Mouse (Mus musculus) CH12.LX (cell line): ENCODE data around the gene Fer. TPM values are rescaled to one million over a fixed set of nuclear protein-coding genes. Genes with fewer than 3 reads are reported as not detected.

ENCODE experiments used
- DNase-seq: peaks from one replicate; pipeline ENCODE4 v3.0.0-alpha.2; 2013; ENCODE audit errors: extremely low read depth
- H3K27ac ChIP-seq: 2 replicates; pipeline ENCODE4 v1.5.1; 2012; ENCODE audit warnings: low read depth, mild to moderate bottlenecking, control low read depth, moderate library complexity; ENCODE audit not compliant: insufficient read depth
- H3K27me3 ChIP-seq: replicated peaks from 2 replicates; pipeline ENCODE3; 2012; ENCODE audit warnings: inconsistent platforms
- H3K36me3 ChIP-seq, 2 experiments: replicated peaks in 1 of 2; 2 replicates each; pipeline versions ENCODE3 to v1.6.1; 2012; ENCODE audit warnings: inconsistent platforms in 1 of 2, low read length in 1 of 2, mild to moderate bottlenecking in 1 of 2, mixed read lengths in 1 of 2, moderate library complexity in 1 of 2; ENCODE audit not compliant: control insufficient read depth in 1 of 2, insufficient read depth in 1 of 2
- H3K4me1 ChIP-seq, 2 experiments: 2 replicates each; pipeline ENCODE4 v1.6.1; 2012; ENCODE audit warnings: inconsistent platforms in 1 of 2, moderate library complexity in 1 of 2; ENCODE audit not compliant: insufficient read depth in 2 of 2, control insufficient read depth in 1 of 2
- H3K4me2 ChIP-seq: 2 replicates; pipeline ENCODE4 v1.6.1; 2012; ENCODE audit warnings: low read depth, mild to moderate bottlenecking, control low read depth; ENCODE audit not compliant: poor library complexity, insufficient read depth, severe bottlenecking
- H3K4me3 ChIP-seq, 3 experiments: fragments of 150-350 bp in 1 of 3; sonication (generic) in 1 of 3; replicated peaks in 1 of 3; 2 replicates each; pipeline versions ENCODE3 to v1.5.1; 2011 to 2012; ENCODE audit warnings: low read depth in 2 of 3, low read length in 2 of 3, mild to moderate bottlenecking in 2 of 3, moderate library complexity in 2 of 3, control low read depth in 1 of 3, improper control_type of control experiment in 1 of 3, inconsistent platforms in 1 of 3, mixed read lengths in 1 of 3; ENCODE audit not compliant: poor library complexity in 1 of 3
- H3K79me2 ChIP-seq: replicated peaks from 2 replicates; pipeline ENCODE4 v1.6.1; 2012; ENCODE audit warnings: mild to moderate bottlenecking, moderate library complexity; ENCODE audit not compliant: control insufficient read depth, poor library complexity, insufficient read depth, severe bottlenecking; ENCODE audit errors: extremely low read depth
- H3K9ac ChIP-seq: 2 replicates; pipeline ENCODE4 v1.6.1; 2012; ENCODE audit warnings: low read depth, mild to moderate bottlenecking, control low read depth, moderate library complexity; ENCODE audit not compliant: insufficient read depth
- H3K9me3 ChIP-seq: replicated peaks from 2 replicates; pipeline ENCODE3; 2012; ENCODE audit warnings: low read length, inconsistent platforms, mixed read lengths
- BHLHE40 ChIP-seq: IDR thresholded peaks from 2 replicates; pipeline ENCODE4 v1.6.1; 2011; ENCODE audit warnings: mild to moderate bottlenecking, low read depth, low read length, improper control_type of control experiment
- CHD1 ChIP-seq: IDR thresholded peaks from 2 replicates; pipeline ENCODE4 v1.6.1; 2012; ENCODE audit warnings: low read depth, low read length, improper control_type of control experiment, inconsistent platforms
- CHD2 ChIP-seq: IDR thresholded peaks from 2 replicates; pipeline ENCODE4 v1.6.1; 2011; ENCODE audit warnings: low read length, improper control_type of control experiment
- CTCF ChIP-seq, 2 experiments: IDR thresholded peaks in 1 of 2; conservative IDR thresholded peaks in 1 of 2; 2 replicates each; pipeline ENCODE4 v1.5.1; 2011 to 2012; ENCODE audit warnings: low read depth in 2 of 2, low read length in 2 of 2, improper control_type of control experiment in 1 of 2, inconsistent platforms in 1 of 2, mild to moderate bottlenecking in 1 of 2, moderate library complexity in 1 of 2
- E2F4 ChIP-seq: IDR thresholded peaks from 2 replicates; pipeline ENCODE4 v1.6.1; 2011; ENCODE audit warnings: low read depth, low read length, improper control_type of control experiment; ENCODE audit not compliant: insufficient replicate concordance
- ELF1 ChIP-seq: IDR thresholded peaks from 2 replicates; pipeline ENCODE4 v1.6.1; 2014; ENCODE audit warnings: low read depth, mild to moderate bottlenecking, inconsistent platforms, low read length, improper control_type of control experiment
- EP300 ChIP-seq: IDR thresholded peaks from 2 replicates; pipeline ENCODE4 v1.6.1; 2011; ENCODE audit warnings: low read length, improper control_type of control experiment
- ETS1 ChIP-seq: conservative IDR thresholded peaks from 2 replicates; pipeline ENCODE4 v1.6.1; 2012; ENCODE audit warnings: low read depth, mild to moderate bottlenecking, inconsistent platforms, low read length, improper control_type of control experiment, moderate library complexity
- GABPA ChIP-seq: IDR thresholded peaks from 2 replicates; pipeline ENCODE4 v1.6.1; 2012; ENCODE audit warnings: low read depth, low read length, improper control_type of control experiment, inconsistent platforms; ENCODE audit not compliant: insufficient replicate concordance
- IRF4 ChIP-seq: IDR thresholded peaks from 2 replicates; pipeline ENCODE4 v1.6.1; 2014; ENCODE audit warnings: low read depth, mild to moderate bottlenecking, inconsistent platforms, low read length, improper control_type of control experiment
- JUND ChIP-seq: conservative IDR thresholded peaks from 2 replicates; pipeline ENCODE4 v1.6.1; 2011; ENCODE audit warnings: low read depth, low read length, improper control_type of control experiment
- KAT2A ChIP-seq: IDR thresholded peaks from 2 replicates; pipeline ENCODE4 v1.6.1; 2012; ENCODE audit warnings: low read length, improper control_type of control experiment, inconsistent platforms; ENCODE audit not compliant: insufficient replicate concordance
- MAX ChIP-seq: IDR thresholded peaks from 2 replicates; pipeline ENCODE4 v1.6.1; 2011; ENCODE audit warnings: low read length, improper control_type of control experiment
- MAZ ChIP-seq: IDR thresholded peaks from 2 replicates; pipeline ENCODE4 v1.6.1; 2012; ENCODE audit warnings: low read depth, mild to moderate bottlenecking, inconsistent platforms, low read length, improper control_type of control experiment, moderate library complexity
- MXI1 ChIP-seq: IDR thresholded peaks from 2 replicates; pipeline ENCODE4 v1.6.1; 2011; ENCODE audit warnings: mild to moderate bottlenecking, low read depth, low read length, improper control_type of control experiment
- NELFE ChIP-seq: IDR thresholded peaks from 2 replicates; pipeline ENCODE4 v1.6.1; 2011; ENCODE audit warnings: low read depth, low read length, improper control_type of control experiment
- NRF1 ChIP-seq: IDR thresholded peaks from 2 replicates; pipeline ENCODE4 v1.6.1; 2014; ENCODE audit warnings: low read depth, mild to moderate bottlenecking, inconsistent platforms, low read length, improper control_type of control experiment, moderate library complexity
- PAX5 ChIP-seq: IDR thresholded peaks from 2 replicates; pipeline ENCODE4 v1.6.1; 2012; ENCODE audit warnings: low read length, inconsistent platforms, mixed read lengths
- POLR2AphosphoS2 ChIP-seq: IDR thresholded peaks from 2 replicates; pipeline ENCODE4 v1.6.1; 2011; ENCODE audit warnings: low read depth, low read length, improper control_type of control experiment
- RCOR1 ChIP-seq: conservative IDR thresholded peaks from 2 replicates; pipeline ENCODE4 v1.6.1; 2012; ENCODE audit warnings: low read depth, mild to moderate bottlenecking, inconsistent platforms, low read length, improper control_type of control experiment
- SIN3A ChIP-seq: IDR thresholded peaks from 2 replicates; pipeline ENCODE4 v1.6.1; 2012; ENCODE audit warnings: low read length, improper control_type of control experiment, inconsistent platforms
- SMC3 ChIP-seq: IDR thresholded peaks from 2 replicates; pipeline ENCODE4 v1.6.1; 2011; ENCODE audit warnings: low read depth, low read length, improper control_type of control experiment
- TBP ChIP-seq: conservative IDR thresholded peaks from 2 replicates; pipeline ENCODE4 v1.6.1; 2011; ENCODE audit warnings: low read depth, low read length, improper control_type of control experiment
- TCF12 ChIP-seq: IDR thresholded peaks from 2 replicates; pipeline ENCODE4 v1.6.1; 2014; ENCODE audit warnings: low read depth, mild to moderate bottlenecking, inconsistent platforms, low read length, improper control_type of control experiment
- USF1 ChIP-seq: IDR thresholded peaks from 2 replicates; pipeline ENCODE4 v1.6.1; 2014; ENCODE audit warnings: low read depth, mild to moderate bottlenecking, inconsistent platforms, low read length, improper control_type of control experiment
- ZC3H11A ChIP-seq: IDR thresholded peaks from 2 replicates; pipeline ENCODE4 v1.6.1; 2012; ENCODE audit warnings: low read depth, mild to moderate bottlenecking, inconsistent platforms, low read length, improper control_type of control experiment
- ZKSCAN1 ChIP-seq: IDR thresholded peaks from 2 replicates; pipeline ENCODE4 v1.6.1; 2012; ENCODE audit warnings: low read depth, inconsistent platforms, low read length, improper control_type of control experiment, borderline replicate concordance
- ZMIZ1 ChIP-seq: IDR thresholded peaks from 2 replicates; pipeline ENCODE4 v1.6.1; 2012; ENCODE audit warnings: low read depth, mild to moderate bottlenecking, inconsistent platforms, low read length, improper control_type of control experiment
- ZNF384 ChIP-seq: IDR thresholded peaks from 2 replicates; pipeline ENCODE4 v1.6.1; 2012; ENCODE audit warnings: low read depth, low read length, improper control_type of control experiment, inconsistent platforms
- dilution Hi-C: fragments of 300-500 bp; cut with MboI; formaldehyde crosslinking; loops from 2 replicates; pipeline ENCODE4 v1.14.3; 2020; ENCODE audit warnings: low sequenced_read_pairs; ENCODE audit not compliant: extremely low pct_unique_long_range_greater_than_20kb, extremely low pct_ligation_motif_present
- in situ Hi-C: fragments of 300-500 bp; cut with MboI; formaldehyde crosslinking; loops from 3 replicates; pipeline ENCODE4 v1.14.3; 2019; ENCODE audit warnings: low sequenced_read_pairs, low pct_ligation_motif_present, low pct_unique_long_range_greater_than_20kb, mixed read lengths
- polyA plus RNA-seq: library from polyadenylated mRNA; unstranded; fragments of >175 nt; gene quantifications from 2 replicates; pipeline ENCODE4 v1.2.1, GENCODE M21; 2012; ENCODE audit warnings: low read depth; ENCODE audit not compliant: insufficient read length
- total RNA-seq, 2 experiments: library from RNA; depleted of rRNA; stranded (reverse); fragments of 300-350 nt in 1 of 2; fragments of >200 nt in 1 of 2; gene quantifications; 2 replicates each; pipeline ENCODE4 v1.2.3; 2012 to 2014

Fer gene
- total and polyA plus RNA-seq, 3 experiments: 4.3 to 4.9 (median 4.5) TPM

GRCm38 (mm10) chr17:64140063-64140850, 277.4 kb downstream of the Fer start:
- dilution Hi-C loops (no loop called here), in situ Hi-C loops (no loop called here)
- Histone ChIP-seq H3K36me3 (peaks cover 0 to 18% of the 10 kb centered on the region in 2 experiments), H3K4me2 (no peak overlapping the region), H3K9ac (no peak overlapping the region), H3K4me3 (no peak overlapping the region), H3K27me3 (no peaks in the 10 kb centered on the region), H3K79me2 (no peaks in the 10 kb centered on the region), H3K27ac (no peak overlapping the region), H3K9me3 (no peaks in the 10 kb centered on the region), H3K4me1 (no peaks in the 10 kb centered on the region)
- DNase-seq: no peak
- TF ChIP-seq TBP (no peak), POLR2AphosphoS2 (no peak), ETS1 (no peak), PAX5 (no peak), BHLHE40 (no peak), TCF12 (no peak), GABPA (no peak), NELFE (no peak), SIN3A (no peak), NRF1 (no peak), CHD2 (no peak), RCOR1 (no peak), EP300 (no peak), E2F4 (no peak), JUND (no peak), ZKSCAN1 (no peak), USF1 (no peak), MAZ (no peak), ELF1 (no peak), CHD1 (no peak)

- TF ChIP-seq ZMIZ1 (no peak), ZC3H11A (no peak), IRF4 (no peak), MAZ (no peak), E2F4 (no peak), KAT2A (no peak), MXI1 (no peak), RCOR1 (no peak), CTCF (conservative IDR thresholded peaks at IDR 0.05 in 1 of 2, IDR thresholded peaks at IDR 0.05 in 1 of 2; ENCODE audit: low read depth in 2 of 2, low read length in 2 of 2) (no peak), SMC3 (no peak), MAX (no peak), EP300 (no peak), ZNF384 (no peak), JUND (no peak), POLR2AphosphoS2 (no peak)
- Histone ChIP-seq H3K9me3 (no peaks in the 10 kb centered on the region), H3K9ac (no peak overlapping the region), H3K4me3 (no peak overlapping the region), H3K36me3 (peaks cover 0 to 18% of the 10 kb centered on the region in 2 experiments), H3K4me2 (no peak overlapping the region), H3K27ac (no peak overlapping the region), H3K4me1 (no peaks in the 10 kb centered on the region), H3K27me3 (no peaks in the 10 kb centered on the region), H3K79me2 (no peaks in the 10 kb centered on the region)
- dilution Hi-C loops: no loop called here
- in situ Hi-C loops: no loop called here
- no peak for DNase-seq
Observed at GRCm38 (mm10) chr17:64141856-64142255, 279.0 kb downstream of the Fer start.
